Mouse (Mus musculus): ENCODE data around the gene Srgap2. TPM values are rescaled to one million over a fixed set of nuclear protein-coding genes. Genes with fewer than 3 reads are reported as not detected.

Srgap2 gene
- polyA plus RNA-seq, 1 experiment from 2014 or later = 16.9 TPM

DNA sequence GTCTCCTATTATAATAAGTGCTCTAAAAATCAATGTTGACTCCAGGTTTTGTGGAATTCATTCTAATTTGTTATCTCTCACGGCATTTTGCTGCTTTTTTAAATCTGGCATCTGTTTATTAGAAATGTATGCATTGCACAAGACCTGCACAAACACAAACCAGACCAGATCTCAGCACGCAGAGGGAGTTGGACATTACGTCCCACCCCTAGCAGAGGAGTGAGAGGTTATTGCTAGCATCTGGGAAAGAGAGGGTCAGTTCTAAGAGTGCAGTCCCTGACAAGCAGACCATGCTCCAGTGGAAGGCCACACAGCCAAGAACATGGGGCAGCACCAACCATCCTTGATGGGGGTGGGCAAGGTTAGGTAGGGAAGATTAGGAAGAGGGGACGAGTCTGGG lies 242.5 kb downstream of the Srgap2 start:
- no peaks in the 10 kb centered on the region for H3K4me1 ChIP-seq
- 93% methylated on average over 4 of the region's 4 CpGs for WGBS
- peaks cover 5% of the 10 kb centered on the region; the same call in 1 of the 2 replicates for H3K36me3 ChIP-seq
- H3K4me2 ChIP-seq (replicated peaks) = no peak overlapping the region
- no peak overlapping the region for H3K27ac ChIP-seq
- no peaks in the 10 kb centered on the region for H3K27me3 ChIP-seq
- no peak overlapping the region for H3K9ac ChIP-seq
- H3K9me3 ChIP-seq (replicated peaks) = no peaks in the 10 kb centered on the region
- ATAC-seq (ENCODE audit: low FRiP score) = no peak
- no peak overlapping the region for H3K4me3 ChIP-seq

GRCm38 (mm10) chr1:131284167-131284566 lies 243.0 kb downstream of the Srgap2 start:
- Histone ChIP-seq H3K4me1 (no peaks in the 10 kb centered on the region), H3K9ac (no peak overlapping the region), H3K36me3 (peaks cover under 1% of the 10 kb centered on the region; the same call in 1 of the 2 replicates), H3K4me3 (no peak overlapping the region), H3K4me2 (replicated peaks) (no peak overlapping the region), H3K9me3 (replicated peaks) (no peaks in the 10 kb centered on the region), H3K27ac (no peak overlapping the region), H3K27me3 (no peaks in the 10 kb centered on the region)
- 79% methylated on average over 1 of the region's 1 CpGs for WGBS
- ATAC-seq (ENCODE audit: low FRiP score) = no peak

DNA sequence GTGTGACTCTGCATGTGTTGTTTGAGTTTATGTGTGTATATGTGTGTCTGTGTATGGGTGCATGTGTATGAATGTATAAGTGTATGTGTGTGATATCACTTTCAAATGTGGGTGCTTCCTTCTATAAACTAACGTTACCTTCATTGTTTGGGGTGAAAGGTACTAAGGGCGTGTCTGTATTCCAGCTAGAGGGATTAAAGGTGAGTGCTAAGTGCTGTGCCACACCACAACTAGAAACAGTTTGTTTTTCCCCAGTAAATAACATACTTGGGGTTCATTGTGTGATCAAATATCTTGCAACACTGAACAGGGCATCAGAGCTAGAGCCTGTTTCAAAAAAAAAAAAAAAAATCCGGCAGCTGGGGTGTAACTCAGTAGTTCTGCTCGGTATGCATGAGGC lies 245.4 kb downstream of the Srgap2 start:
- WGBS = 64% methylated on average over 4 of the region's 4 CpGs
- Histone ChIP-seq H3K9me3 (replicated peaks) (no peaks in the 10 kb centered on the region), H3K4me2 (replicated peaks) (no peak overlapping the region), H3K27me3 (no peaks in the 10 kb centered on the region), H3K27ac (no peak overlapping the region), H3K4me1 (no peaks in the 10 kb centered on the region), H3K36me3 (no peaks in the 10 kb centered on the region), H3K4me3 (no peak overlapping the region), H3K9ac (no peak overlapping the region)
- peak; percentile 13; the same call in 1 of the 2 replicates for ATAC-seq (ENCODE audit: low FRiP score)

- no peaks in the 10 kb centered on the region for H3K9me3 ChIP-seq (replicated peaks)
- no peaks in the 10 kb centered on the region for H3K36me3 ChIP-seq
- H3K4me3 ChIP-seq = no peak overlapping the region
- no peak overlapping the region for H3K9ac ChIP-seq
- no peaks in the 10 kb centered on the region for H3K27me3 ChIP-seq
- H3K4me2 ChIP-seq (replicated peaks) = no peak overlapping the region
- no peak overlapping the region for H3K27ac ChIP-seq
- no peaks in the 10 kb centered on the region for H3K4me1 ChIP-seq
- 61% methylated on average over 3 of the region's 3 CpGs for WGBS
- no peak for ATAC-seq (ENCODE audit: low FRiP score)
Observed at GRCm38 (mm10) chr1:131280280-131280679, 246.9 kb downstream of the Srgap2 start.

DNA sequence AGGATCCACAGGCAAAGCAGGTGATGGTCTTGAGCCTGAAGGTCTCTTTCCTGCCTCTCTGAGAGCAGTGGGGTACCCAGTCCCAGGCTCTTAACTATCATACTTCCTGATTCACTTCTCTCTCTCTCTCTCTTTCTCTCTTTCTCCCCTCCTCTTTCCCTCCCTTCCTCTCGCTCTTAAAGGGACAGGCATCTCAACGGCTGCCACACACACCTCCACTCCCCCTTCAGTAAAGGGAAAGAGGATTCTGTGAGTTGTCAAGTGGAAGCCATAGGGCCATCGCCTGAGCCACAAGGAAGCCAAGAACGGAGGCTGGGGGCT lies 247.7 kb downstream of the Srgap2 start, which contains the start of gene Ikbke:
Ikbke (minus strand) TSS at position 151 of the 321 bp plus-strand sequence.
- 48% methylated on average over 4 of the region's 4 CpGs for WGBS
- no peaks in the 10 kb centered on the region for H3K4me1 ChIP-seq
- no peaks in the 10 kb centered on the region for H3K27me3 ChIP-seq
- H3K27ac ChIP-seq = no peak within 1 kb of the TSS
- no peaks in the 10 kb centered on the region for H3K36me3 ChIP-seq
- no peaks in the 10 kb centered on the region for H3K9me3 ChIP-seq (replicated peaks)
- peak within 1 kb of the TSS; percentile 36 for H3K4me2 ChIP-seq (replicated peaks)
- H3K4me3 ChIP-seq = 0 out of 2 replicates have a peak within 1 kb of the TSS, but pooled peaks have one; percentile 10
- no peak within 1 kb of the TSS; the same call in 1 of the 2 replicates for H3K9ac ChIP-seq
- no peak for ATAC-seq (ENCODE audit: low FRiP score)

GRCm38 (mm10) chr1:131278606-131279455 lies 248.3 kb downstream of the Srgap2 start:
- Histone ChIP-seq H3K9ac (no peak overlapping the region; the same call in 1 of the 2 replicates), H3K27me3 (no peaks in the 10 kb centered on the region), H3K9me3 (replicated peaks) (no peaks in the 10 kb centered on the region), H3K4me3 (0 out of 2 replicates have a peak overlapping the region, but pooled peaks have one; percentile 10), H3K4me2 (replicated peaks) (peak overlapping the region; percentile 36), H3K36me3 (no peaks in the 10 kb centered on the region), H3K27ac (no peak overlapping the region), H3K4me1 (no peaks in the 10 kb centered on the region)
- ATAC-seq (ENCODE audit: low FRiP score) = no peak
- 50% methylated on average over 8 of the region's 8 CpGs for WGBS

GRCm38 (mm10) chr1:131276831-131277230 lies 250.3 kb downstream of the Srgap2 start:
- no peak overlapping the region for H3K4me2 ChIP-seq (replicated peaks)
- no peak overlapping the region for H3K4me3 ChIP-seq
- no peak overlapping the region for H3K9ac ChIP-seq
- ATAC-seq (ENCODE audit: low FRiP score) = no peak
- H3K27ac ChIP-seq = no peak overlapping the region
- no peaks in the 10 kb centered on the region for H3K27me3 ChIP-seq
- H3K9me3 ChIP-seq (replicated peaks) = no peaks in the 10 kb centered on the region
- H3K4me1 ChIP-seq = no peaks in the 10 kb centered on the region
- no peaks in the 10 kb centered on the region for H3K36me3 ChIP-seq

DNA sequence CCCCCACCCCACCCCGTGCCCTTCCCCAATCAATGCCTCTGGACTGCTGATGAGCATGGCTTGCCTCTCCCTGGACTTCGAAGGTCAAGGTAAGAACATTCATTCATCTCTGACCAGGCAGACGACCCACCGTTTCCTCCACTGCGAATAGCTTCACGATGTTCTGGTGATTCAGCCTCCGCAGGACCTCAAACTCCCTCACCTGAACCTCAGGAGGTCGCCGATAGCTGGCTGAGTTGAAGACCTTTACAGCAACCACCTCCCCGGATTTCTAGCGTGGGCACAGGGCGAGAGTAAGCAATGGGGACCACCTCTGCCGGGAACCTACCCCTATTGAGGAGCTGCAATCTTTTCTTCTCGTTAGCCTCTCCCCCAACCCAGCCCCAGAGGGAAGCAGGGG lies 251.6 kb downstream of the Srgap2 start:
- Histone ChIP-seq H3K4me2 (replicated peaks) (no peak overlapping the region), H3K27me3 (no peaks in the 10 kb centered on the region), H3K9me3 (replicated peaks) (no peaks in the 10 kb centered on the region), H3K4me1 (no peaks in the 10 kb centered on the region), H3K9ac (no peak overlapping the region), H3K36me3 (no peaks in the 10 kb centered on the region), H3K4me3 (no peak overlapping the region), H3K27ac (no peak overlapping the region)
- no peak for ATAC-seq (ENCODE audit: low FRiP score)
- WGBS = 75% methylated on average over 14 of the region's 14 CpGs

- no peaks in the 10 kb centered on the region for H3K36me3 ChIP-seq
- H3K4me2 ChIP-seq (replicated peaks) = no peak overlapping the region
- no peaks in the 10 kb centered on the region for H3K4me1 ChIP-seq
- peaks cover under 1% of the 10 kb centered on the region; the same call in 1 of the 2 replicates for H3K27me3 ChIP-seq
- H3K9ac ChIP-seq = no peak overlapping the region
- H3K4me3 ChIP-seq = no peak overlapping the region
- no peak overlapping the region for H3K27ac ChIP-seq
- 47% methylated on average over 22 of the region's 22 CpGs for WGBS
- no peak for ATAC-seq (ENCODE audit: low FRiP score)
- H3K9me3 ChIP-seq (replicated peaks) = no peaks in the 10 kb centered on the region
Observed at GRCm38 (mm10) chr1:131274725-131275539, 252.2 kb downstream of the Srgap2 start.

DNA sequence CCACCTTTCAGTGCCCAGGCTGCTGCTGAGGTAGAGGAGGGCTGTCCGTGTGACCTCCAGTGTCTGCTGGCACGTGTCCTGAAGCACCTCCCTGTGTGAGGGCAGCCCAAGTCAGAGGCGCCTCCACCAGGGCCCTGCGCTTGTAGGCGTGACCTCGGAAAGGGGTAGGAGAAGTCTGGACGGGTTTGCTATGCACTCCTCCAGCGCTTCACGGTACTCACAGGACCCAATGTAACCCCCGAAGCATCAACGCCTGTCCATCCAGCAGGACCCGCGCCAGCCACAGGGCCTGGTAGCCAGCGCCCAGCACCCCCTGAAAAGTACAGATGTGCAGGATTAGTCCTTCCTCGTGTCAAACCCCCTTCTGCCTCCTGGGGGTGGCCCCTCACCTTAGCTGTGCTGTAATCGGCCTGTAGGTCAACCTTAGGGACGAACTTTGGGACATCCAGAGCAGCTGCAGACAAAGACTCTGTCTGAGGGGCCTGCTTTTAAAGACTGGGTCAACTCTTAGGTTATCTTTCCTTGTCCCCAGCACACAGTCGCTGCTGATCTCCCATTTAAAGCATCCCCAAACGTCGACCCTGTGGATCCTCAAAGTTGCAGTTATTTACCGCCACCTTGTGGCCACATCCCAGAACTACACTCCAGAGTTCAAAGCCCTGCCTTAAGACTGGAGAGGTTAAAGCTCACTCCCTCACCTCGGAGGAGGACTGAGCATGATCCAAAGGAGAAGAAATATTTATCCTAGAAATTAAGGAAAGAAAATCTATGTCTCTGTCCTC lies 257.2 kb downstream of the Srgap2 start:
- Histone ChIP-seq H3K4me1 (no peaks in the 10 kb centered on the region), H3K36me3 (no peaks in the 10 kb centered on the region), H3K27me3 (peaks cover 5% of the 10 kb centered on the region; the same call in 1 of the 2 replicates), H3K9me3 (replicated peaks) (no peaks in the 10 kb centered on the region), H3K4me2 (replicated peaks) (peak overlapping the region; percentile 27), H3K4me3 (no peak overlapping the region), H3K27ac (no peak overlapping the region), H3K9ac (no peak overlapping the region)
- ATAC-seq (ENCODE audit: low FRiP score) = peak; percentile 67
- WGBS = 27% methylated on average over 22 of the region's 22 CpGs

GRCm38 (mm10) chr1:131268776-131269175 lies 258.4 kb downstream of the Srgap2 start:
- WGBS = 82% methylated on average over 10 of the region's 10 CpGs
- peaks cover 5% of the 10 kb centered on the region; the same call in 1 of the 2 replicates for H3K27me3 ChIP-seq
- H3K27ac ChIP-seq = no peak overlapping the region
- H3K4me1 ChIP-seq = no peaks in the 10 kb centered on the region; the same call in 1 of the 2 replicates
- no peak overlapping the region for H3K9ac ChIP-seq
- ATAC-seq (ENCODE audit: low FRiP score) = no peak
- H3K36me3 ChIP-seq = no peaks in the 10 kb centered on the region
- no peak overlapping the region for H3K4me2 ChIP-seq (replicated peaks)
- no peaks in the 10 kb centered on the region for H3K9me3 ChIP-seq (replicated peaks)
- no peak overlapping the region for H3K4me3 ChIP-seq

GRCm38 (mm10) chr1:131263905-131264304 lies 263.2 kb downstream of the Srgap2 start:
- H3K27ac ChIP-seq = no peak overlapping the region
- no peaks in the 10 kb centered on the region; the same call in 1 of the 2 replicates for H3K4me1 ChIP-seq
- 71% methylated on average over 12 of the region's 12 CpGs for WGBS
- H3K9ac ChIP-seq = no peak overlapping the region
- H3K36me3 ChIP-seq = no peaks in the 10 kb centered on the region
- H3K4me3 ChIP-seq = no peak overlapping the region
- H3K9me3 ChIP-seq (replicated peaks) = no peaks in the 10 kb centered on the region
- peaks cover 9% of the 10 kb centered on the region; the same call in 1 of the 2 replicates for H3K27me3 ChIP-seq
- no peak for ATAC-seq (ENCODE audit: low FRiP score)
- H3K4me2 ChIP-seq (replicated peaks) = no peak overlapping the region

All from hindbrain, embryonic 12.5 days (tissue).